Mouse (Mus musculus) cerebellum, adult 2 months (tissue): ENCODE data around the gene Rabgap1l.

Experiments used
- CTCF ChIP-seq: fragments of 200-500 bp; IDR thresholded peaks from 2 replicates; pipeline ENCODE4 v1.5.1; 2011; ENCODE audit warnings: low read depth, mild to moderate bottlenecking, control low read depth, low read length, moderate library complexity, borderline replicate concordance; ENCODE audit not compliant: insufficient read depth
- POLR2A ChIP-seq: fragments of 200-500 bp; IDR thresholded peaks from 2 replicates; pipeline ENCODE4 v1.6.1; 2011; ENCODE audit warnings: low read length, control low read depth, borderline replicate concordance; ENCODE audit not compliant: insufficient read depth

DNA sequence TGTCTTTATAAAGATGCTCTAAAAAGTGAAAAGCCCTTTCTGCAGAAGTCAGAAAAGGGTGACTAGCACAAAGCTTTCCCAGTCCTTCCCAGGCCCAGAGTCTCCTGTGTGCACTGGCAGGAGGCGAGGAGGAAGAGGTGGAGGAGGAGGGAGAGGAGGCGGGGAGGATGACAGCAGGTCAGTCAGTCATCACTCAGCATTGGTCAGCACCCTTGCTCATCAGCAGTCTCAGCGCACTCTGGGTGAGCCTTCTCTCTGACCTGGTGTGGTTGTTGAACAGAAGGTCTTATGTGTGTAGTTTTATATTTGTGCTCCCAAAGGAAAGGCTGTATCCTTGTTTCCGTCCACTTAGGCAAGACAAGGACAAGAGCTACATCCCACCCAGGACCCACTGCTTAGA lies 508.8 kb downstream of the Rabgap1l start:
- TF ChIP-seq CTCF (no peak), POLR2A (no peak)
